Mouse (Mus musculus): ENCODE results near the gene Zfp281.

The Zfp281 gene

DNA sequence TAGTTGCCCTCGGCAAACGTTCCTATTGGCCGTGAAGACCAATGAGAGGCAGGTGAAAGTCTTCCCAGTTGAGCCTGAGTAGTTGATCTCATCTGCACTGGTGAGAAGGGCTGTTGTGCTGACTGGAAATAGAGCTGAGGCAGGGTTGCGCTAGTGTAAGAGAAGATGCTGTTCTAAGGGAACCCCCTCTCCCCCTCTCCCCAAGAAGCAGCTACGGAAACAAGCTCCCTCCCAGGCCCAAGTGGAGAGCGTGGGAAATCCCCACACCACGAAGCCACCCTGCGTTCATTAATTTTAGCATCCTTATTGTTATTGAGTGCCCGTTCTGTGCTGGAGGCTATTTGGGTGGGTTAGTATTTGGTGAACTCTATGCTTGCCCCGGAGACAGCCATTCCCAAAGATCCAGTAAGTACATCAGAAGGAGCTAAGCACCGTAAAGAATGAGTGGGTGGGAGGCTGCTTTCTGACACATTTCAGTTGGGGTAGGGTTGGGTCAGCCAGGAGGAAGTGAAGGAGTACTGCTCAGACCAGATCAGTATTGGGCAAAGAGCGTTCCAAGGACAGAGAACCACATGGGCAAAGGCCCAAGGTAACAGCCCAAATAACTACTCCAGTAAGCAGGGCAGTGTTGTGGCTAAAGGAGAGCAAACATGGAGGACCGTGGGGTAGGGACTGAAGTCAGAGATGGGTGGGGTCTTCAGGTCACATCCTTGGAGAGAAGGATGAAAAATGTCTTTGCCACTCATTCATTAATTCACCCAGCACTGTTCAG lies 33.9 kb downstream of the Zfp281 start:
- no peak for DNase-seq (ENCODE audit: low spot score)

DNA sequence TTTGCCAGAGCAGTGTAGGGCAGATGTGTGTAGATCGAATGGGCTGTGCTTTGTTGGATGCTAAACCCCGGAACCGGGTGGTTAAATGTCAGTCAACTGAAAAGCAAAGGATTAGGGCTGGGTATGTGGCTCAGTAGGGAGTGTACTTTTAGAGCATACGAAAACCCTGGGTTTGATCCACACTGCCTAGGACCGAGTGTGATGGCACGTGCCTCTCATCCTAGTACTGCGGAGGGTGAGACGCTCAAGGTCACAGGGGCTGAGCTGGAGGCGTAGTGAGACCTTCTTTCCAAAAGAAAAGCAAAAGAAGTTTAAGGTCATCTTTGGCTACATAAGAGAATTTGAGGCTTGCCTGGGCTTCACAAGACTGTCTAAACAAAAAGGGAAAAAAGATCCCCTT lies 34.6 kb downstream of the Zfp281 start:
- DNase-seq (ENCODE audit: low spot score), result no peak

DNA sequence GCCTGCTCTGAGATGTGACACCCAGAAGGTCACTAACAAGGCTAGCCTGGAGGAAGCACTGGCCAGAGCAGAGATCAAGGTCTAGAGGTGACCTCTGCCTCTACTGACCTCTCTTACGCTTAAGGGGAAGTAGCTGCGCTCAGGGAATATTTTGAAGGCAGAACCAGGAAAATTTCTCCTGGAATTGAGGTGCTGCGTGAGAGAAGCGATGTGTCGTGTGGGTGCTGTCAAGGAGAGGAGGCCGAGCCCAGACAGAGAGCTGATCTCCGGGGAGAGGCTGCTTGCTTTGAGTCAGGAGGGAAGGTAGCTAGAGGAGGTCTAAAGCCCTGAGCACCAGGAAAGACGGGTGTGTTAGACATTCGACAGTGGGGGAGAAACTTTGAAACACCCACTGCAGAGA lies 35.2 kb downstream of the Zfp281 start:
- DNase-seq (ENCODE audit: low spot score), result no peak

DNA sequence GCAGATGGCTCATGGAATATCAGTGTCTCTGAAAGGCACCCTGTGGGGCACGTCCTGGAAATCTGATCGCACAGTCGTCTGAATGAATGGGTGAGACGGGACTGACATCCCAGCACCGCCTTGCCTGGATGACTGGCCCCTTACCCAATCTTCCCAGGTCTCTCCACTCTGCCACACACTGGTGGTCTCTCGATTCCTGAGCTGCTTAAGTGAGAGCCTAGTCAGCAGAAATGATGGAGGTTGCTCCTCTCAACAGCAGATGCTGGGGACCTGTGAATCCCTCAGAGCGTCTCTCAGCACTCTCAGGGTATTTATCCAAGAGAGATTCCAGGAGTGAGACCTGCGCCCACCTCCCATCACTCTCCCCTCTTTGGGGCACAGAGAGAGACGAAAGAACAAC lies 36.8 kb downstream of the Zfp281 start:
- no peak for DNase-seq (ENCODE audit: low spot score)

DNA sequence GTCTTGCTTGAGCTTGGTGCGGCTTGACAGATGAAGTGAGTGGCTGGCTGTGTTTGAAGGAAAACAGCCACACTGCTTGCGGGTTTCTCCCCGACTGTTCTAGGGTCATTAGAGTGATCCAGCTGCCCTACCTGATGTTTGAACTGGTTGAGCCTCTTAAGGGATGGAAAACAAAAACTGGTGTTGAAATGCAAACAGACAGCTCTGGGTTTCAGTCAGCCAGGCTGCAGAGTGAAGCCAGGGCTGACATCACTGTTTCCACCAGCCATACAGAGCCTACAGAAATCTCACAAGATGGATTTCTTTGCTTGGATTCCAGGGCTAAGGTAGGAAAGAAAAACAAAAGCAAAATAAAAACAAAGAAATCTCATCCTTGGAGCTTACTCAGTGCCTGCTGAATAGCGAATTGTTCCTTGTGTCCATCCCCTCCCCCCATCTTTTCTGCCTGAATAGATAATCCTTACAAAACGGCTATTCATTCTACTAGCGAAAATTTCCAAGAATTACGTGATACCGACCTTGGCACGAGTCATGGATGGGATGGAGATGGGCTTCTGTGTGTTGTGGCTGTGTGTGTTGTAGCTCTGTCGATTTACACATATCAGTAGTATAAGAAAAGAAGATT lies 37.4 kb downstream of the Zfp281 start:
- no peak for DNase-seq (ENCODE audit: low spot score)

DNA sequence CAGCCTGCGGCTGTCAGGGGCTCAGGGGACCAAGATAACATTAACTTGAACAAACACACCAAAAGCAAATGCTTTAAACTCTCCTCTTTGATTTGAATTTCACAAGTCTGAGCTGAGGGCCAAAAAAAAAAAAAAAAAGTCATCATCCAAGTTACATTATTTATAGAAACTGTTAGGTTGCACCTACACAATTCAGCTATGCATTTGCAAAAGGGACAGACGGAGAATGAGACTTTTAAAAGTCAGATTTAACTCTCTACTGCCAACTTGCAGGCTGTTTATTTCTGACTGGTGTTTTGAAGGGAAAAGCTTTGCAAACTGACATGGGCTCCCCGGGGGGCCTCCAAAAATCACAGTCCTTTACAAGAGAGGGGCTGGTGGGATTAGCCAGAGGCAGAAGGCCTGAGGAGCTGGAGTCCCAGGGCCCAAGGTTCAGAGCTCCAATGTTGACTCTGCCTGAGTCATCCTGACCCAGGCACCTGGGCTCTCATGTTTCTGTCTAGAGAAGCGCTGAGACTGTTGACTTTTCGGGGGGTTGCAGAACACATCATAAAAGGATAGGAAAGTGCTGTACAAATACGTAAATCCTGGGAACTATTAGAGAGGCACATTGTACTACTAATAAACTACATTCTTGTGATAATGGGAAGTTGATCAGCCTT lies 40.4 kb downstream of the Zfp281 start:
- DNase-seq (ENCODE audit: low spot score), result no peak

DNA sequence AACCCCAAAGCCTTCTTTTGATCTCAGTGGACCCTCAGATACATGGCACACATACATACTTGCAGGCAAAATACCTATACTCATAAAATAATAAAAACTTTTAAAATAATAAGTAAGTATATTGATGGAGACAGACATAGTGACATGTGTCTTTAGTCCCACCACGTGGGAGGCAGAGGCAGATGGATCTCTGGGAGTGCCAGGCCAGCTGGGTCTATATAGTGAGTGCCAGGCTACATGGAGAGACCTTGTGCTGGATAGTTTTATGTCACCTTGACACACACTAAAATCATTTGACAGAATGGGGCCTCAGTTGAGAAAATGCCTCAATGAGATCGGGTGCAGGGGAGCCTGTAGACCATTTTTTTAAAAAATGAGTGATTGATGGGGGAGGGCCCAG lies 41.8 kb downstream of the Zfp281 start:
- DNase-seq (ENCODE audit: low spot score), result no peak

DNA sequence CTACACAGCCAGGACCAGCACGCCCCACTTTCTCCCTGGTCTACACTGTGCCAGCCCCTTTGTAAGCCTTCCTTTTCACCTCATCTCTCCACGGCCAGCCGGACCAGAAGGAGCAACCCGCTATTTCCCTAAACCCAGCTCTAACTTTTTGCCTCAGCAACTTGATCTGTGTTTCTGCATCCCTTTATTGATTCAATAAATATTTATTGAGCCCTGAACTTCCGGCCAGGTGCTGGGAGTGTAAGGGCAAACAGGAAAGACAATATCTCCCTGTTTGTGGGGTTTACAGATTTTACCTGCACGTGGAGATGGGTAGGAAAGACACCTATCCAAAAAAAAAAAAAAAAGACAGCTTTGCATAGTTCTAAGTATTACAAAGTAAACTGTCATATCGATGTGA lies 45.2 kb downstream of the Zfp281 start:
- DNase-seq (ENCODE audit: low spot score), result no peak

DNA sequence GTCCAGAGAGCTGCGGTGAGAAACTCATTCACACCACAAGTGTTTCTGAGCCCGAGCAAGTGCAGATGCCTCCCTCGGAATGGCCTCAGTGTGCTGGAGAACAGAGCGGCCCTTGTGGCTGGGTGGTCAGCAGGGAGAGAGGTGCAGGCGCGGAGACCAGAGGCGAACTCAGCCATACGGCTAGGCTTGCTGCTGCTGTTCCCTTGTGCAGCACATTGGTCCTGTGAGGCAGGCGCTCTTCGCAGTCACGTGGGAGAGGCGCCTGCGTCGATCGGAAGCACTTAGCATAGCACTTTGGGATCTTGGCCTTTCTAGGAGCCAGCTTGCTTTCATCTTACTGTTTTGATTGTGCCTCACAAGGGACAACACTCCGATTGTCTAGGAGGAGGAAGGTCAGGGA lies 45.7 kb downstream of the Zfp281 start:
- DNase-seq (ENCODE audit: low spot score), result no peak

DNA sequence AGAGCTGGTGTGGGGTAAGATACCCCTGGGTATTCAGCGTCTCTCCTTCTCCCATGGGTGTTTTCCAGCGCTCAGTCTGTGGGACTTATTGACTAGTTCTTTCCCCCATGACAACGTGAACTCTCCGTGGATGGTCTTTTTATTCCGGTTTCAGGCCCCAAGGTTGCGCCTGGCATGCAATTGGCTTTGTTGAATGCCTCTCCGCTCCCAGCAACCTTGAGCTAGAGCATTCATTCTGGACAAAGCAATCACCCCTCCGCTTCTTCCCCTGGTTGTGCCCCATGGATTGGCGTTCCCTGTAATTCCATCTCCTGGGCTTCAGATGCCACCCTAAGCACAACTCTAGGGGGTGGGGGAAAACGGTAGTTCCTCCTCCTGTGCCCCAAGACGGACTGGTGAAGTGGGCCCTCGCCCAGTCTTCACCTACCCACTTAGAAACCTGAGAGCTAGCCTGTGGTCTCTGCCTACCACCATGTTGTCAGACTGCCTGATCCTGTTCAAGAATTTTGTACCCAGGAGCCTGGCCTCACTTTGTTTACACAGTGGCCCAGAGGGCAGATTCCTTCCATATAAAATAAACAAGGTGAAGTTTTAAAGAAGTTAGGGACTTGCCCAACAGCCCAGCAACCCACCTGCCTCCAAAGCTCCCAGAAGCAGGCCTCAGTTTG lies 47.2 kb downstream of the Zfp281 start:
- DNase-seq (ENCODE audit: low spot score), result no peak

DNA sequence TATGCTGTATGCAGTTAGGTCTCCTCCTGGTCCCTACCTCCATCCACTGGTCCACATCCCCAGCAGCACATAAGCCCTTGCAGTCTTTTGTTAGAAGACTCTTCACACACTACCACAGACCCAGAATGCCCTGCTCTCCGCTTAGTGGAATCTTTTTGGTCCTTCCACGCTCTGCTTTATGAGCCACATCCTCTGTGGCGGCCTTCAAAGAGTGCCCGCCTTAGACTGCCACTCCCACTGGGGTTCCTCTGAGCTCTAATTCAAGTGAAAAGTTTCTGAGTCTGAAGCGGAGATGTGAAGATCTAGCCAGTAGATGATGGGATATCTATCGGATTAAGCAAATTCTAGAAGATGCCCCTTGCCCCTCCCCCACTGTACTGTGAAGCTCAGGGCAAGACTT lies 47.9 kb downstream of the Zfp281 start:
- DNase-seq (ENCODE audit: low spot score), result no peak

DNA sequence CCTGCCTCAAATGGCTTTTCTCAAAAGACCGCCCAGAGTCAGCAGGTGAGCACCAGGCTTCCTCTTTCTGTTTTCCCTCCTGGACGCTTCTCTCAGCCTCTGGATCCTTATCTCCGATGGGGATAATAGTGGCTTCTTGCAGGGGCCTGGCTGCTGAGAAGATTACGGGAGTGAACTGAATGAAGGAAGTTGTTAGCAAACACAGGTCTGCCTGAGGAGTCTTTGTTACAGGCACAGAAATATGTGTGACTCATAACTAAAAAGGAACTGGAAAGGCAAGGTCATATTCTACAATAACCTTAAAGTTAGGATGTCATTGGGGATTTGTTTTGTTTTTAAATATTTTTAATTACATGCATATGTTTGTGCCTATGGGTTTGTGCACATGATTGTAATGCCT lies 48.6 kb downstream of the Zfp281 start:
- no peak for DNase-seq (ENCODE audit: low spot score)

DNA sequence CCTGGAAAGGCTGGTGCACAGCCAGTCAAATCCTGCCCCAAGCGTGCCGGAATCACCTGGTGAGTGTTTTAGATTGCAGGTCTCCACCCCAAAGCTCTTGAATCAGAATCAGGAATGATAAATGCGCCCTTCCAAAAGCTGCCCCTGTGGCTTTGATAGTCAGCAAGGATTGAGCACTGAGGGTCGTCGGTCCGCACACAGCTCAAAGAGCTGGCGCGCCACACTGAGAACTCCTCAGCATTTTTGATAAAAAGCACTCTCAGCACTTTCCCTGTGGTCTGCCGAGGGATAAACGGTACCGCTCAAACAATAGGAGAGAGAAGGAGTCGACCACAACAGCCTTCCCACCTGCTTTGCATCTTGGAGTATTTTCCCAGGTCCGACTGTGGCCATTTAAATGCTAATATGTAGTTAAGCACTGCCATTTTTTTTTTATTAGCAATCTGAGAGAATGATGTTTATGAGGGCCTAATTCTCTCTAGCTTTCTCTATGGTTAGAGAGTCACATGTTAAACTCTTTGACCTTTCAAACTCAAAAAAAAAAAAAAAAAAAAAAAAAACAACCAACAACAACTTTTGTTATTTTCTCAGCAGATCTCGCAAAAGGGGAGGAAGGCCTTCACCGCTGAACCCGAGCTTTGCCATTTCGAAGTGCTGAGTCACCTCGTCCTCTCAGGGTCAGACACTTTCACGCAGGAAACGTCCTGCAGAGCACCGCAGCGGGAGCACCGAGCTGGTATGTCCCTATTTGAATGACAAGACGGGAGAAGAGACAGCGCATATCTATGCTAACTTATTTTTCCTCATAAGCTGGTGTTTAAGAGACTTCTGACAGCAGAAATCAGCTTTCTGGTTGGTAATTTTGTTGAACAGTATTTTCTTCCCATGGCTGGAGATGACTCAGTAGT lies 50.1 kb downstream of the Zfp281 start:
- no peak for DNase-seq (ENCODE audit: low spot score)

DNA sequence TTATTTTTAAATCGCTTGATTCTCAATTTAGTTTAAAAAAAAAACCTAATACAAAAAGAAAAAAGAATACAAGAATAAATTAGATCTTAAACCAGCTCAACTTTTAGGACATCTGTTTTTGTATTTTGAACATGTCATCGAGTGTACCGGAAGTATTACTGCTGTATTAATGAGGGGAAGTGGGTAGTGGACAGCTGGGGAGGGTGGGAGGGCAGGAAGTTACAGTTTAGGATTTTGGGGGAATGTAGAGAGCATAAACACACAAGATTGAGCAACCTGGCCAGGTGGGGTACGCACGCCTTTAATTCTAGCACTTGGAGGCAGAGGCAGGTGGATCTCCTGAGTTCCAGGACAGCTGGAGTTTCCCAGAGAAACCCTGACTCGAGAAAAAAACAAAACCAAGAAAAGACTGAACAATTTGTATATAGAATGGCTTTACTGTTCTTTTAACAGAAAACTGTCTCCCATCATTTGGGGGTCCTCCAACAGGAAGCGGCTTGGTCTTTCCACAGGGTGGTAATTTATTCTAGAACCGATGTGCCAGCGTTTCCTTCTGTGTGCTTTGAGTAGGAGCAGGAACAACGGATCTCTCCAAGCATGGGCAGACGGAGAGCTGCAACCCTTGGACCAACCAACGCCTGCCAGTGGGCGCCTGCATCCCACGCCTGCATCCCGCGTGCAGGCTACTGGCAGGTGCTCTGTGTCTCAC lies 51.2 kb downstream of the Zfp281 start:
- DNase-seq (ENCODE audit: low spot score), result no peak

DNA sequence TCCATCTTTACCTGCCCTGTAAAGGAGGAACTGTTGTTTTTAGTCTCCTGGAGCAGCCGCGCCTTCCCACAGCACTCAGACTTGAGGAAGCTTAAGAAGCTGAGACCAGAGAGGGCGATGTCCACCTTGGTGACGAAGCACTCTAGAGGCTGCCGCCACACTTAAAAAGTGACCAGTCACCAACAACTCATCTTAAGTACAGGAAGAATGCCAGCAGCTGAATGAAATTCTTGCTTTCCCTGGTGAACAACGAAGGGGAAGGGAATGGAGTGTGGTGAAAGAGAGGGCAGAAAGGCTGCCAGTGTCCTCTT lies 51.7 kb downstream of the Zfp281 start:
- no peak for DNase-seq (ENCODE audit: low spot score)

DNA sequence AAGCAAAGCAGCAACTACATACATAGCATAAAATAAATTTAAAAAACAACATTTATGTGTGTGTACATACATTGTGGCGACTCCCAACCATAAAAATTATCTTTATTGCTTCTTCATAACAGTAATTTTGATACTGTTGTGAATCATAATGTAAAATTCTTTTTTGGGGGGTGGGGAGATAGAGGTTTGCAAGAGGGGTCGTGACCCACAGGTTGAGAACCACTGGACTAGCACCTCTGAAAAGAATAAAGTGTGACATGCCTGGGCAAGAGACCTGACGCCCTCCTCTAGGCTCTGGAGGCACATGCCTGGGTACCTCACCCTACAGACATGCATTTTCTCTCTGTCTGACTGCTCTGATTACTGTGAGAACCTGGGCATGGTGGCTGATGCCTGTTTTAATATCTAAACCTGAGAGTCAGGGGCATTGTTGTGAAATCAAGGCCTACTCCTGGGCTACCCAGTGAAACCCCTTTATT lies 53.2 kb downstream of the Zfp281 start:
- DNase-seq (ENCODE audit: low spot score), result no peak

DNA sequence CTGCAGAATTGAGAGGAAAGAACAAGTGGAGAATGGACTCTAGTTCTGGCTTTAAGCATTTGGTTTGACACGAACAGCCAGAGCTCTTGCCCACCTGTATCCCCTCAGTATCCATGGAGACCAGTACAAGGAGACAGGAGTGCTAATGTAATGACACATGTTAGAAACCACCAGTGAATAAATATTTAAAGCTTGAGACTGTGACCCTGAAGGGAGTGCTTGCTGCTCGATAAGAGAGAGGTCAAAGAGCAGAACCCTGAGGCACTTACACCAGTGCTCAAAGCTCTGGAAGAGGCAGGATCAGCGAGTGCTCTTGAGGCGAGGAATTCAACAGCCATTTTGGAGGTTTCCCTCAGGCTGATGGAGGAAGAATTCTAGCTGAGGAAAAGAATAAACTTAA lies 54.1 kb downstream of the Zfp281 start:
- no peak for DNase-seq (ENCODE audit: low spot score)
